In genomic region chr1:72951365-72951764, GRCm38 (mm10) we compare ENCODE assay signal across 12 mouse cellular contexts.
"Had no signal": no experiment of that assay in that cellular context is flagged by ENCODE, and none has a peak within 500 bp of the region (broad histone marks: within the 10 kb centered on the region; RNA-seq: fewer than 3 reads in every experiment).

No protein-coding gene starts in this region.

- H3K4me3 ChIP-seq: layer of hippocampus, adult 2 months; limb, embryonic 12.5 days; midbrain, embryonic 12.5 days; neural tube, embryonic 15.5 days had no signal

- H3K36me3 ChIP-seq: limb, embryonic 12.5 days; midbrain, embryonic 12.5 days; neural tube, embryonic 15.5 days had no signal

- H3K27ac ChIP-seq: layer of hippocampus, adult 2 months; limb, embryonic 12.5 days; liver, embryonic 14.5 days; midbrain, embryonic 12.5 days; neural tube, embryonic 15.5 days had no signal

- H3K27me3 ChIP-seq: limb, embryonic 12.5 days; midbrain, embryonic 12.5 days; neural tube, embryonic 15.5 days had no signal

- DNase-seq: kidney, postnatal 10 days; kidney, postnatal 4 days; lung, adult 18-20 months; right cerebral cortex, adult 18-20 months; right cerebral cortex, postnatal 25 days; thymus, adult 2 months; thymus, postnatal 25 days had no signal

- H3K9me3 ChIP-seq: limb, embryonic 12.5 days; midbrain, embryonic 12.5 days; neural tube, embryonic 15.5 days had no signal
